Mouse (Mus musculus): Measurements from ENCODE around the gene Mbl1.

Gene Mbl1

GRCm38 (mm10) chr14:41198037-41198730, 46.9 kb downstream of the Mbl1 start:
- DNase-seq, result no peak

Measured in lung, postnatal 14 days (tissue).